ENCODE assay signal across 8 mouse cellular contexts in the genomic region with DNA sequence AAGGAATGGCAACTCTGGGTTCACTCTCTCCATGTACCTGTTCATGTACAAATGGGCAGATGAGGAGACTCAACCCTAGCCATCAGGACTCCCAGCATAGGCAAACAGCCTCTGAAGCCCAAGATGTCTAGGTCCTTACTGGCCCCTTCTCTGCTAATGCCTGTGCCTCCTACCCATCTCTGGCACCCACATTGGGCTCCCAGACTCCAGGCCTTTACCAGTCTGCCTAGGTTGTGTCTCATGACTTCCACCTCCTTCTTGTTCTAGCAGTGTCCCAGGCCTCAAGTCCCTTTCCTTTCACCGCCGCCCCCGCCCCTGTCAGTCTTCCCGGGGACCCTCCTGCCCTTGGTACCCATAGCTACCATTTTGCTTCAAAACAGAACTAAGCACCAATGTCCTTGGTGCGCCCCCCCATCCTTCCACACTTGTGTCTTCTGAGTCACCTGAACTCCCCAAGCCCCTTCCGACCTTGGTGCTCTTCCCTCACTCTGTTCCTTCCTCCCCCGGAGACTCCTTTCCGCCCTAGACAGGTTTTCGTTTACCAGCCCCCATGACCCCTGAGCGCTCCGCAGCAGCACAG. TPM values are rescaled to one million over a fixed set of nuclear protein-coding genes. Genes with fewer than 3 reads are reported as not detected.
DNase-seq lines count a peak whose midpoint lies in the region; ATAC-seq and TF ChIP-seq lines count a peak whose summit lies in the region.

No protein-coding gene starts in this region.

- 23% methylated on average over 11 of the region's 11 CpGs for whole genome bisulfite sequencing in heart, embryonic 15.5 days
- WGBS in macrophage (ENCODE audit: missing documents) = 44% methylated on average over 10 of the region's 11 CpGs

- H3K4me2 ChIP-seq in heart, embryonic 15.5 days = peak overlapping the region; percentile 79

- no peaks in the 10 kb centered on the region for H3K36me3 ChIP-seq in heart, embryonic 15.5 days
- H3K36me3 ChIP-seq in macrophage (ENCODE audit: inconsistent target) = no peaks in the 10 kb centered on the region

- DNase-seq in kidney, postnatal 10 days = peak; percentile 31
- DNase-seq in kidney, postnatal 4 days = no peak
- DNase-seq in layer of hippocampus, adult 9-10 months (ENCODE audit: low spot score) = no peak
- no peak for DNase-seq in thymus, postnatal 0 days (ENCODE audit: low spot score)
- DNase-seq in thymus, postnatal 4 days = no peak

- H3K4me3 ChIP-seq in bone marrow macrophage, adult 2 months (ENCODE audit: insufficient read depth, low read length) = peak overlapping the region; percentile 72
- H3K4me3 ChIP-seq in heart, embryonic 15.5 days = peak overlapping the region; percentile 68
- H3K4me3 ChIP-seq in macrophage (ENCODE audit: inconsistent target) = peak overlapping the region; percentile 23; the same call in 1 of the 2 replicates

- peak overlapping the region; percentile 73 for H3K9ac ChIP-seq in heart, embryonic 15.5 days

- H3K9me3 ChIP-seq in heart, embryonic 15.5 days (replicated peaks) = no peaks in the 10 kb centered on the region

- peaks cover 28% of the 10 kb centered on the region for H3K4me1 ChIP-seq in bone marrow macrophage, adult 2 months (ENCODE audit: control insufficient read depth, insufficient read depth, low read length)
- peaks cover 63% of the 10 kb centered on the region for H3K4me1 ChIP-seq in heart, embryonic 15.5 days (replicated peaks)

- peak overlapping the region; percentile 28 for H3K27ac ChIP-seq in bone marrow macrophage, adult 2 months (ENCODE audit: insufficient read depth, low read depth, low read length)
- H3K27ac ChIP-seq in heart, embryonic 15.5 days = peak overlapping the region; percentile 85
- no peak overlapping the region for H3K27ac ChIP-seq in macrophage

- no peaks in the 10 kb centered on the region for H3K79me2 ChIP-seq in macrophage (ENCODE audit: inconsistent target)

- no peaks in the 10 kb centered on the region for H3K27me3 ChIP-seq in heart, embryonic 15.5 days

- no peak for ATAC-seq in heart, embryonic 15.5 days (replicated peaks; ENCODE audit: insufficient number of reproducible peaks, insufficient read depth, low FRiP score, low read depth)

- no peak for TF ChIP-seq CTCF in bone marrow macrophage, adult 2 months (IDR thresholded peaks at IDR 0.05; ENCODE audit: low read depth, low read length)

- no peak for TF ChIP-seq POLR2A in bone marrow macrophage, adult 2 months (IDR thresholded peaks at IDR 0.05; ENCODE audit: borderline replicate concordance, low read depth, low read length)

RNA-seq across cellular contexts. Expression of a gene that starts 0.7 kb away (rescaled TPM):
- polyA plus RNA-seq in bone marrow macrophage, adult 2 months (2012; ENCODE audit: insufficient read depth, insufficient read length, missing spikeins) = 20.4 and 22.5 TPM in 2 replicates
- polyA plus RNA-seq in heart, embryonic 15.5 days (2015; fragmentation: Nextera tagmentation; extraction: Ambion mirVana) = 53.2 and 54.3 TPM in 2 replicates
- 10 to 100 TPM in 2 of 26 experiments, 1 to 10 TPM in 17, under 1 TPM in 6, not detected in 1; 0.47 to 13.4 (median 4.1) TPM for total RNA-seq in macrophage (2018; cell fraction: chromatin; rRNA removed)
- total RNA-seq in macrophage (2018; cell fraction: cytosol; rRNA removed) = 10 to 100 TPM in 1 of 26 experiments, 1 to 10 TPM in 25; 3.3 to 10.4 (median 5.8) TPM
- total RNA-seq in macrophage (2018; cell fraction: nucleus; rRNA removed) = 10 to 100 TPM in 4 of 26 experiments, 1 to 10 TPM in 21, under 1 TPM in 1; 0.92 to 11.5 (median 3.1) TPM
- 2.9 to 11.4 TPM (median 6.1 TPM) in 3 replicates for polyA plus RNA-seq in macrophage (2018)
- 2.6 TPM in 2 replicates for polyA plus RNA-seq in thymus, postnatal 0 days (2015; fragmentation: Nextera tagmentation; extraction: Ambion mirVana)

RNA-seq across cellular contexts. Expression of a gene that starts 29.1 kb away (rescaled TPM):
- polyA plus RNA-seq in bone marrow macrophage, adult 2 months (2012; ENCODE audit: insufficient read depth, insufficient read length, missing spikeins) = 16.5 TPM in 2 replicates
- 25.9 and 31.0 TPM in 2 replicates for polyA plus RNA-seq in heart, embryonic 15.5 days (2015; fragmentation: Nextera tagmentation; extraction: Ambion mirVana)
- total RNA-seq in macrophage (2018; cell fraction: chromatin; rRNA removed) = 10 to 100 TPM in 25 of 26 experiments, 1 to 10 TPM in 1; 8.9 to 65.3 (median 44.3) TPM
- total RNA-seq in macrophage (2018; cell fraction: cytosol; rRNA removed) = 10 to 100 TPM in 20 of 26 experiments, 1 to 10 TPM in 6; 6.7 to 14.5 (median 11.4) TPM
- 10 to 100 TPM in 23 of 26 experiments, 1 to 10 TPM in 3; 6.0 to 38.0 (median 21.6) TPM for total RNA-seq in macrophage (2018; cell fraction: nucleus; rRNA removed)
- polyA plus RNA-seq in macrophage (2018) = 8.0 to 9.7 TPM (median 9.0 TPM) in 3 replicates
- polyA plus RNA-seq in thymus, postnatal 0 days (2015; fragmentation: Nextera tagmentation; extraction: Ambion mirVana) = 23.7 and 25.4 TPM in 2 replicates

RNA-seq across cellular contexts. Expression of a gene that starts 34.3 kb away (rescaled TPM):
- polyA plus RNA-seq in bone marrow macrophage, adult 2 months (2012; ENCODE audit: insufficient read depth, insufficient read length, missing spikeins) = 9.0 and 11.2 TPM in 2 replicates
- 13.6 and 14.8 TPM in 2 replicates for polyA plus RNA-seq in heart, embryonic 15.5 days (2015; fragmentation: Nextera tagmentation; extraction: Ambion mirVana)
- total RNA-seq in macrophage (2018; cell fraction: chromatin; rRNA removed) = 10 to 100 TPM in 25 of 26 experiments, 1 to 10 TPM in 1; 8.2 to 51.3 (median 27.1) TPM
- total RNA-seq in macrophage (2018; cell fraction: cytosol; rRNA removed) = 1 to 10 TPM; 2.7 to 7.5 (median 5.0) TPM
- total RNA-seq in macrophage (2018; cell fraction: nucleus; rRNA removed) = 10 to 100 TPM in 13 of 26 experiments, 1 to 10 TPM in 13; 3.5 to 25.0 (median 10.2) TPM
- polyA plus RNA-seq in macrophage (2018) = 4.0 to 6.2 TPM (median 5.3 TPM) in 3 replicates
- 36.8 and 56.8 TPM in 2 replicates for polyA plus RNA-seq in thymus, postnatal 0 days (2015; fragmentation: Nextera tagmentation; extraction: Ambion mirVana)
